Mouse (Mus musculus) kidney, embryonic 14.5 days (tissue): Measurements from ENCODE around the gene Elavl4. TPM values are rescaled to one million over a fixed set of nuclear protein-coding genes. Genes with fewer than 3 reads are reported as not detected.

Source experiments
- ATAC-seq: fragments of 200-750 bp; cut with Nextera tagmentation; 2 replicates; pipeline ENCODE4 v1.8.0; 2017; ENCODE audit warnings: moderate number of reproducible peaks, mild to moderate bottlenecking, moderate TSS enrichment, moderate library complexity; ENCODE audit not compliant: low FRiP score, low TSS enrichment
- H3K27ac ChIP-seq: fragments of 300-500 bp; sonication (generic); 2 replicates; pipeline ENCODE4 v1.5.1; 2014; ENCODE audit warnings: low read depth, mild to moderate bottlenecking, low read length, moderate library complexity, mixed read lengths
- H3K27me3 ChIP-seq: fragments of 300-500 bp; sonication (generic); 2 replicates; pipeline ENCODE4 v1.6.1; 2014; ENCODE audit warnings: mild to moderate bottlenecking, low read length; ENCODE audit not compliant: control insufficient read depth, insufficient read depth
- H3K36me3 ChIP-seq: fragments of 300-500 bp; sonication (generic); 2 replicates; pipeline ENCODE4 v1.6.1; 2014; ENCODE audit warnings: low read length, mixed read lengths; ENCODE audit not compliant: control insufficient read depth, insufficient read depth
- H3K4me1 ChIP-seq: fragments of 300-500 bp; sonication (generic); 2 replicates; pipeline ENCODE4 v1.6.1; 2014; ENCODE audit warnings: low read length, mixed read lengths; ENCODE audit not compliant: control insufficient read depth, insufficient read depth
- H3K4me2 ChIP-seq: fragments of 300-500 bp; sonication (generic); replicated peaks from 2 replicates; pipeline ENCODE4 v1.6.1; 2014; ENCODE audit warnings: low read depth, mild to moderate bottlenecking, low read length
- H3K4me3 ChIP-seq: fragments of 300-500 bp; sonication (generic); 2 replicates; pipeline ENCODE4 v1.5.1; 2014; ENCODE audit warnings: mild to moderate bottlenecking, low read length
- H3K9ac ChIP-seq: fragments of 300-500 bp; sonication (generic); 2 replicates; pipeline ENCODE4 v1.6.1; 2014; ENCODE audit warnings: low read depth, mild to moderate bottlenecking, low read length, moderate library complexity
- H3K9me3 ChIP-seq: fragments of 300-500 bp; sonication (generic); 2 replicates; pipeline ENCODE4 v1.6.1; 2016; ENCODE audit warnings: low read length; ENCODE audit not compliant: control insufficient read depth
- WGBS: fragments of 180-500 bp; shearing (Covaris S2); extraction: QIAGEN DNeasy Blood & Tissue Kit; methylation state at CpG from one replicate; pipeline ENCODE4 v1.1.7; 2014; 5-methylcytosine and 5-hydroxymethylcytosine counted together
- polyA plus RNA-seq: library from polyadenylated mRNA; unstranded; fragments of >200 nt; fragmentation: Nextera tagmentation; extraction: Ambion mirVana; gene quantifications from 2 replicates; pipeline ENCODE4 v1.2.1, GENCODE M21; 2014

The Elavl4 gene
- polyA plus RNA-seq, 1 experiment from 2014 or later = 17.4 TPM

GRCm38 (mm10) chr4:110161600-110161999 lies 190.1 kb downstream of the Elavl4 start:
- H3K36me3 ChIP-seq = no peaks in the 10 kb centered on the region
- H3K4me3 ChIP-seq = no peak overlapping the region
- H3K27me3 ChIP-seq = no peaks in the 10 kb centered on the region
- H3K4me2 ChIP-seq = no peak overlapping the region
- H3K27ac ChIP-seq = no peak overlapping the region
- no peaks in the 10 kb centered on the region for H3K4me1 ChIP-seq
- no peak for ATAC-seq
- 53% methylated on average over 3 of the region's 3 CpGs for WGBS
- no peaks in the 10 kb centered on the region for H3K9me3 ChIP-seq
- H3K9ac ChIP-seq = no peak overlapping the region

GRCm38 (mm10) chr4:110157515-110158159 lies 194.1 kb downstream of the Elavl4 start:
- no peaks in the 10 kb centered on the region for H3K4me1 ChIP-seq
- WGBS = 26% methylated on average over 3 of the region's 3 CpGs

DNA sequence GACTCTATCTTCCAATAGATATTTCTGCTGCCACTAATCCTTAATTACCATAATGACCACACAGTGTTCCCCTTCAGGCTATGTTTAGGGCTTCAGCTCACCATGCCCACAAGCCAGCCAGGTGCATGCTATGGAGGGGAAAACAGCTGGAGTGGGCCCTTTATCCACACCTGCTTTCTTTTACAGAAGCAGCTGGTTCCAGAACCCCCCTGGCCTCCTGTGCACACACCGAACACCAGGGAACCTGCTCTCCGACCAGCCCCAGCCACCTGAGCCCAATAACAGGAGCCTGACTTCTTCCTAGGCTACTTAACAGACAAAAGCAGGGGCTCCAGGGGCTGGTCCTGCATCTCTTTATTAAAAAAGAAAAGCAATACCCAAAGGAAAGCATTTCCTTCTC lies 195.8 kb downstream of the Elavl4 start:
- Histone ChIP-seq H3K4me3 (no peak overlapping the region), H3K4me2 (no peak overlapping the region), H3K36me3 (no peaks in the 10 kb centered on the region), H3K9me3 (no peaks in the 10 kb centered on the region), H3K9ac (no peak overlapping the region), H3K4me1 (no peaks in the 10 kb centered on the region), H3K27me3 (no peaks in the 10 kb centered on the region), H3K27ac (no peak overlapping the region)
- WGBS = 82% methylated on average over 2 of the region's 2 CpGs
- ATAC-seq = no peak

More at GRCm38 (mm10) chr4:110157515-110158159, 194.1 kb downstream of the Elavl4 start:
- no peaks in the 10 kb centered on the region for H3K36me3 ChIP-seq
- H3K9ac ChIP-seq = no peak overlapping the region
- no peak overlapping the region for H3K27ac ChIP-seq
- H3K9me3 ChIP-seq = no peaks in the 10 kb centered on the region
- no peaks in the 10 kb centered on the region for H3K27me3 ChIP-seq
- no peak for ATAC-seq
- H3K4me3 ChIP-seq = no peak overlapping the region
- no peak overlapping the region for H3K4me2 ChIP-seq

Other genes with a start within 250 kb of the Elavl4 start
- gene Agbl4, start 45.8 kb upstream of the Elavl4 start, polyA plus RNA-seq = 0.23 and 0.30 TPM in 2 replicates